8 mouse cellular contexts compared by ENCODE assay signal in the genomic region with DNA sequence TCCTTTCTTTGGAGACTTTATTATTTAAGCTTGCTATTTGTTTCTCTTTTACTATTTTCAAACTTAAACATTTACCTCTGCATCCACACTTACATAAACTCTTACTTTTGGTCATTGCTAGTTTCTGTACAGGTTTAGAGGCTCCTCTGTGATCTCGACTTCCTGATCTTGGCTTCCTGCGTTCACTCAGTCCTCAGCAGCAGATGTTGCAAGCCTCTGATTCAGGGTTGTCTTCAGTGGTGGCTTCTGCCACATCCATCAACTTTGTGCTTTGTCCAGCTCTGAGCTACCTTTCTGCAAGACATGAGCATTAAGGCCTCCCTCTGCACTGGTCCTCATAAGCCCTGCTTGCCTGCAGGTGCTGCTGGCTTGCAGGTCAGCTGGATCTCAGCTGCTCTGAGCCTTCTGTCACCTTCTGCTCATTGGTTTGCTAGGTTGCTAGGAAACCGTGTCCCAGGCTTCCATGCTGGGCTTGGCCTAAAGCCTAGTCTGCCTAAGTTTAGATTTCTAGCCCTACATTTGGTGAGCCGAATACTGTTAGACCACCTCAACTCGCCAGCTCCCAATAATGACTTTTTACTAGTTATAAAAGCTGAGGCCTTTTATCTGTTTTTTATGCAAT. TPM values are rescaled to one million over a fixed set of nuclear protein-coding genes. Genes with fewer than 3 reads are reported as not detected.
A peak's percentile ranks its signal among the peaks of the same experiment; 100 is the strongest.
DNase-seq lines count a peak whose midpoint lies in the region; ATAC-seq lines count a peak whose summit lies in the region.
"Had no signal": no experiment of that assay in that cellular context is flagged by ENCODE, and none has a peak within 500 bp of the region (broad histone marks: within the 10 kb centered on the region; RNA-seq: fewer than 3 reads in every experiment).

No protein-coding gene starts in this region.

- WGBS in embryonic facial prominence, embryonic 10.5 days, result 79% methylated on average over 5 of the region's 5 CpGs

- peak; percentile 68 for ATAC-seq in CD4-positive, CD25-positive, alpha-beta regulatory T cell, adult 4 months
- 0 out of 2 replicates have a peak, but pooled peaks have one; percentile 26 for ATAC-seq in cerebellum, adult (ENCODE audit: insufficient number of reproducible peaks, low FRiP score, low TSS enrichment)

- H3K27me3 ChIP-seq in embryonic facial prominence, embryonic 10.5 days (replicated peaks; ENCODE audit: low read depth, poor library complexity, severe bottlenecking), result no peaks in the 10 kb centered on the region

- H3K27ac ChIP-seq in embryonic facial prominence, embryonic 10.5 days (replicated peaks), result no peak overlapping the region
- H3K27ac ChIP-seq: liver, embryonic 14.5 days had no signal

- no peak overlapping the region for H3K4me3 ChIP-seq in embryonic facial prominence, embryonic 10.5 days

- no peaks in the 10 kb centered on the region for H3K4me1 ChIP-seq in embryonic facial prominence, embryonic 10.5 days

- H3K36me3 ChIP-seq in embryonic facial prominence, embryonic 10.5 days (replicated peaks), result no peaks in the 10 kb centered on the region

- peak; percentile 54 for DNase-seq in layer of hippocampus, adult 11-12 months (ENCODE audit: low spot score)
- peak; percentile 2 for DNase-seq in mesoderm, embryonic 11.5 days (ENCODE audit: low read depth, low spot score)
- DNase-seq in spleen, postnatal 36 days (ENCODE audit: low spot score in 2 of 2), result no peak
- DNase-seq in embryonic facial prominence, embryonic 10.5 days (ENCODE audit: low spot score), result no peak
- no peak for DNase-seq in gastrocnemius, postnatal 10 days

- H3K9me3 ChIP-seq in embryonic facial prominence, embryonic 10.5 days, result no peaks in the 10 kb centered on the region

RNA-seq across cellular contexts. Expression of a gene that starts 8.8 kb away (rescaled TPM):
- 100 to 1,000 TPM; 451 to 548 TPM for polyA plus RNA-seq in CD4-positive, CD25-positive, alpha-beta regulatory T cell, adult 4 months (2017; shearing (Covaris generic))
- 0.29 and 0.55 TPM in 2 replicates for polyA plus RNA-seq in embryonic facial prominence, embryonic 10.5 days (2016; fragmentation: Nextera tagmentation; extraction: Ambion mirVana)
- 1 to 10 TPM; 1.1 to 1.7 TPM for total RNA-seq in gastrocnemius, postnatal 10 days (2021)

RNA-seq across cellular contexts. Expression of a gene that starts 20.1 kb away (rescaled TPM):
- polyA plus RNA-seq in CD4-positive, CD25-positive, alpha-beta regulatory T cell, adult 4 months (2017; shearing (Covaris generic)), result 10 to 100 TPM; 12.5 to 13.1 TPM
- polyA plus RNA-seq in embryonic facial prominence, embryonic 10.5 days (2016; fragmentation: Nextera tagmentation; extraction: Ambion mirVana), result not detected in 2 replicates
- under 1 TPM; 0.09 to 0.25 TPM for total RNA-seq in gastrocnemius, postnatal 10 days (2021)

Comparison
In these comparisons a context has a peak if more than half of its experiments do, and no peak if none do; other contexts are left out.
1. DNase-seq: peak in layer of hippocampus, adult 11-12 months (single experiment) and mesoderm, embryonic 11.5 days (single experiment); none in spleen, postnatal 36 days (0 of 2), embryonic facial prominence, embryonic 10.5 days (single experiment) and gastrocnemius, postnatal 10 days (single experiment).
2. RNA of a gene that starts 8.8 kb away (polyA plus RNA-seq): 451 to 548 TPM in CD4-positive, CD25-positive, alpha-beta regulatory T cell, adult 4 months; 0.29 to 0.55 TPM in embryonic facial prominence, embryonic 10.5 days; every median in the first group is over 100 times any median in the second.
3. RNA of a gene that starts 20.1 kb away (polyA plus RNA-seq): 12.5 to 13.1 TPM in CD4-positive, CD25-positive, alpha-beta regulatory T cell, adult 4 months; not detected in embryonic facial prominence, embryonic 10.5 days; every median in the first group is over 10 times any median in the second.